Mouse (Mus musculus): ENCODE data around the gene Atox1.

The Atox1 gene

DNA sequence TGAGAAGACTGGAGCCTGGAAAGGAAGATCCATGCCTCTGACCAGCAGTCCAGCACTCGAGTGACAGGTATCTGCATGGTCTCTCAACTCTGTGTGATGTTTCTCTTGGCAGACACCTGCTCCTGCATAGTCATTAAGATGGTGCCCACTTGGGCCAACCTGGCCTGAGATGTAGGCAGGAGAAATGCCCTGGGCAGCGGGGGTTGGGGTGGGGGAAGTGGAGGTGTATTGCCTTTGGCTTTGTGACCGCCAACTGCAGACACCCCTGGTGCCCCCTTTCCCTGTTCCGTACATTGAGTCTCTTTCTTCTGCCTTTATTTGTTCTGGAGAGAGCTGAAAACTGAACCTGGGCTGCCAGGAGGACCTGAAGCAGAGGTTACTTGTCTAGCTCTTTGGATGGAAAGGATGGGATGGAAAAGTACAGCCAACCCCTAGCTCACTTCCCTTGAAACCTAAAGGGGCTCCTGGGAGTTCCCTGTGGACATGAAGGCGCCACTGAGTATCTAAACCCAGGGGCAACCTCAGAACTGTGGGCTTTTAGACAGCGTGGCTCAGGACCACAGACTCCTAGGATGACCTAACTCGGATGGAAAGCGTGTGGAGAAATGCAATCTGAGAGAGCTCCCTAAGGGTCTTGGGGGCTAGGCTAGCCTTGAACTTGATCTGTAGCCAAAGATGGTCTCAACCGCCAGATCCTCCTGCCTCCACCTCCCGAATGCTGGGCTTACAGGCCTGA lies 48.2 kb downstream of the Atox1 start:
- no peak for DNase-seq

DNA sequence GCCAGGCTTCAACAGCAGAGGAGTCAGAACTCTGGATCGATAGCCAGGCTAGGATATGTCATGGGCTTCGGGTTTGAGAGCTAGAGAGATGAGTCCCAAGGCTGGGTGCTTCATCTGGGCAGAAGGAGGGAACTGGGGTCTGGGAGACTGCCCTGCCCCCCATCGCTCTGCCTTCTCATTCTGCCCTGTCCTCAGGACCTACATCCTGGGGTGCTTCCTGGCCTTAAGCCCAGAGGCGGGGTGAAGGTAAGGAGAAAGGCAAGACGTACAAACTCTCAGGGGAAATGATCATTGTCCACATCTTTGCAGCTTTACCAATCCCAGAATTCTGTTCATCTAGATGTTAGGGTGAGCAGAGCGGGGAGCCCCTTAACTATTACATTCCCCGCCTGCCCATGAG lies 49.0 kb downstream of the Atox1 start:
- DNase-seq = no peak

DNA sequence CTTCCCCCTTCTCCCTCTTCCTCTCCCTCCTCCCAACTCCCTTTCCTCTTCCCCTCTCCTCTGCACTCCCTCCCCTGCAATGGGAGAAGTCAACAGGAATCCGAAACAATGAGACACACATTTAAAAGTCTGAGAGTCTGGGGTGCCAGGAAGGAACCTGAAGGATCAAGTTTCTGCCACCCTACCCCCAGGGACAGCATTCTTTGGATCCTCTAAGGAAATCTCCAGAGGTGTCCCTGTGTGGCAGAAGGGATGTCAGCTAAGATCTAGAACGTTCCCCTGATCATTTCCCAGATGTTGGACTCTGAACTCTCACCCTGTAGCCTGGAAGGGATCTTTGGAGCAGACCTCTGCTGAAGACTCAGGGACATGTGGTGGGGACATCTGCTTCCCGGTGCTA lies 50.5 kb downstream of the Atox1 start:
- no peak for DNase-seq

DNA sequence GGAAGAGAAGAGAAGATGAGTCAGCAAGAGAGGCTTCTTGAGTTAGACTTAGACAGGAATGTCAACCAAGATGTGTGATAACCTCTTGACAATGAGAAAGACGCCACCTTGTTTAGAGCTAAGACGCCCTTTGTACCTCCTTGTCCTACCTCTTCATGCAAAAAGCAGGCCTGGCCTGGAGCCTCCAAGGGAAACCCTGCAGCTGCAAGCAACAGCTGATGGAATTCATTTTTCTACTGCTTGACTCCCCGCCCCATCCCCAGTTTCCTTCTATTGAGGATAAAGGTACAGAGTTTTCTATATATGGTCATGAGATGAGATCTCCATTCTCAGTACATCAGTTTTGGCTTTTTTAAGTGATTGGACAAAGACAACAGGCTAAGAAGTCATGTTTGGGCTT lies 51.0 kb downstream of the Atox1 start:
- DNase-seq = no peak

DNA sequence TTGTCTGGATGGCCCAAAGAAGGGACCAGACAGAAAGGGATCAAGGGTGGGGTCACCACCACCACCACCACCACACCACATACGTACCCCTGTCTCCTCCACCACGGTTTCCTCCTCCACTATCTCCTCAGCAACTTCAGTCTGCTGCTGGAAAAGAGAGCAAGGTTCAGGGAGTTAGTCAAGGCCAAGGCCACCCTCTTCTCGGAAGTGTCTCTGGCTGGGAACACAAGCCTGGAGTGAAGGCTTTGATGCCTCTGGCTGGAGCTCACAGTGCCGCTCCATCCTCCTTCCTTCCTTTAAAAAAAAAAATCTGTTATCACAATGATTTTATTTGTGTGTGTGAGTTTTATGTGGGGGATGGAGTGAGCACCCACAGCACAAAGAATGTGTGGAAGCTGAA lies 53.9 kb downstream of the Atox1 start:
- DNase-seq = no peak

DNA sequence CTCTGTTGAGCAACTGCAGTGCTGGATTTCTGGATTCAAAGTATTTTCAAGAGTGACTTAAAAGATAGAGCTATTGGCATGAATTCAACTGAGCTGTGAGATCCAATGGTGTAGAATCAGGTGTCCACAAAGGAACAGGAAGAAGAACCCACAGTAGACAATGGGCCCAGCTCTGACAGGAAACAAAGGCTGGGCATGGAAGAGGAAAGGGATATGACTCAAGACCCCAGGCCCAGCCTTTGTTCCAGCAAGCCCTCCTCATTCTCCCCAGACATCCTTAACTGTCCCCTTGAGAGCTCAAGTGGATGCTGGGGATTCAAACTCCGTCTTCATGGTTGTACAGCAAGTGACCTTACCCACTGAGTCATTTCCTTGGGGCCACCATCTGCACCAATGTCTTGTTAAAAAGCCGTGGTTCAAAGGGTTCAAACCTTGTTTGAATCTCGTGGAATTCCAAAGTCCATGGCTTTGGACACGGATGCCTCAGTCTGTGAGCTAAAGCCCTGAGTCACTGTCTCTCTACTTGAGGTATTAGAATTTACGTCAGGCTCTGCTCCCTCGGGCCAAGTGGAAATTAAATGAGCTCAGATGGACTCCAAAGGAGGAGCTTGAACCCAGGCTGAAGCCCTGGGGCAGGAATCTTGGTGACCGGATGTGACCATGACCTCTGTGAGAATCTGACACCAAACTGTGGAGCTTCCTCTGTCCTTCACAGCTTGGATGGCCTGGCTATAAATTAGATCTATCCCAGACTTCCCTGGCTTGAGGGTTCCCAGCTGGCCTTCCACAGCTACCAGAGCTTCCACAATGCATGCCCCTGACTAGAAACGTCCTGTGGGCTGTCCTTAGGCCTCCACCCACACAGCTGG lies 55.2 kb downstream of the Atox1 start:
- DNase-seq = peak; percentile 89

DNA sequence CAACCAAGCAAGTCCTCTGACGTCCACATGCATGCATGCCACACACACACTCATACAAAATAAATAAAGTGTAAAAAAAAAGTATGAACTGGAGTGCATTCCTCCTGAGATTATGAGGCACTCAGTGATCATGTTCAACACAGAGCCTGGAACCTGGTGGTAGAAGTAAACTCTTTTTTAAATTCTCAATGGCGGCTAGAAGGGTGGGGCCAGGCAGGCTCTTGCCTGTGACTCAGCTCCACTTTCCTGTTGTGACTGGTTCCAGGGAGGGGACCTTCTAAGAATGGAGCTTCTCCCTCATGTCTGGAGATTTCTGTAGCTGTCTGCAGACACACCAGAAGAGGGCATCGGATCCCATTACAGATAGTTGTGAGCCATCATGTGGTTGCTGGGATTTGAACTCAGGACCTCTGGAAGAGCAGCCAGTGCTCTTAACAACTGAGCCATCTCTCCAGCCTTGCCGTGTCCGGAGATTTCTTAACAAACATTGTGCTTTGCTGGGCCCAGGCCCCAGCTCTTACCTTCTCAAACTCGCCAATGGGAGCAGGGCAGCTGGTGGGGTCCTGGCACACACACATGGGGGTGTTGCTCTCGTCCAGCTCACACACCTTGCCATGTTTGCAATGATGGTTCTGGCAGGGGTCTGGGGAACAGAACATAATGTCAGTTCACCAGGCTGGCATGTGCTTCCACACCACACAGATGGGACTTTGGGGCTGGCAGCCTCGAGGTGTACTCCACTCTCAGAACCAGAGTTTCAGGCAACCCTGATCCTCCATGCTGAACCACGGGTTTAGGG lies 56.2 kb downstream of the Atox1 start:
- no peak for DNase-seq

DNA sequence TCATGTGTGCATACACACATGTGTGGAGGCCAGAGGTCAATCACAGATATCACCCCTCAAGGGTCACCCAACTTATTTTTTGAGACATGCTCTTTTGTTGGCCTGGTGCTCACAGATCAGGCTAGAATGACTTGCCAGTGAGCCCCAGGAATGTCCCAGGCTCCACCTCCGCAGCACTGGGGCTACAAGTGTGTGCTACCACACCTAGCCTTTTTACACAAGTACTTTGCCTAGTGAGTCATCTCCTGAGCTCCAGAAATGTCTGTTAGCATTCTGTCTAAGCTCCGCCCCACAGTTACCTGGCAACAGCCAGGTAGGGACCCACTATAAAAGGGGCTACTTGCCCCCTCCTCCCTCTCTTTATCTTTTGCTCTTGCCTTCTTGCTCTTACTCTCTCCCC lies 60.2 kb downstream of the Atox1 start:
- no peak for DNase-seq

DNA sequence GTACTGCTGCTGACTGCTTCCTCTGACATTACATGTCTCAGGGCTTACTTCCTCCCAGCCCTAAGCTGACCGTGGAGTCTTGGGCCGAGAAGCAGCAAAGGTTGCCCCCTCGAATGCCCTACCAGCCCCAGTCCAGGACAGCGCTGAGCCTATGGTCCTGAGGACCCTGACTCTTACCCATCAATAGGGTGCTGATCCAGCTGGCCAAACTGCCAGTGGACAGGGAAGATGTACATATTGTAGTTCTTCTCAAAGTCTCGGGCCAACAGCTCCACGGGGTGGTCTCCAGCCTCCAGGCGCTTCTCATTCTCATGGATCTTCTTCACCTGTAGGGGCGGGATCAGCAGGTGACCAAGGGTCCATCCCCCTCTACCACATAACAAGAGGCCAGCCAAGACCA lies 62.7 kb downstream of the Atox1 start:
- no peak for DNase-seq

DNA sequence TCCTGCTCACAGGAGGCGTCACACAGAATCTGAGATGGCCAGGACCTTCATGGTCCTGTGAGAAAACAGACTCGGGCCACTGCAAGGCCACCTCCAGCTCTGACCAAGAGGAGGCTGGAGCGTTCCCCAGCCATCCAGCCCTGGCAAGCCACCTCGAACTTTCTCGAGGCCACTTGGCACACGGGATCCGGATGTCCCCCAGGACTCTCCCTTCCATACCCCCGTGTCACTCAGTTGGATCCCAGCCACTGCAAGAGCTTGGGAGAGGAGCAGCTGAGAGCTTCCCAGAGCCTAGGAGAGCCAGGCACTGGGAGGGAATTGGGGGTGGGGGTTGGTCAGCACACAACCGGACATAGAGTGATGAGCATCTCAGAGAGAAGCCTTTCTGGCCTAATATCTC lies 63.6 kb downstream of the Atox1 start:
- DNase-seq = peak; percentile 70

DNA sequence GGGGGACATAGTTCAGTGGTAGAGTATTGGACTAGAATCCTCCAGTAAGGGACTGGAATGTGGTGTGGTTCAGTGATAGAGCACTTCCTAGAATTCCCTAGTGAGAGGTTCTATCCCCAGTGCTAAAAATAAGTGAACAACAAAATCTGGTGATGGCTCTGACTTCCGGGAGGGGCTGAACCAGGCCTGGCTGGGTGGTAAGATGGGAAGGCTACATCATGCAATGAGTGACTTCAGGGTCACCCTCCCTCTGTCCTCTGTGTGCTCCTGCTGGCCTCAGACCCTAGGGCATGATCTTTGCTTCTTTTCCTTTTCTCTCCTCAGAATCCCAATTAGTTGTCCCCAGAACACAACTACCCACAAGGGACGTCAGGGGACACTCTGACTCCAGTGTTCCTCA lies 64.0 kb downstream of the Atox1 start:
- DNase-seq = no peak

Data from kidney, postnatal 14 days (tissue).